Mouse (Mus musculus) stomach, postnatal 0 days (tissue): ENCODE measurements around the gene Mpig6b.

Source experiments
- CTCF ChIP-seq: IDR thresholded peaks from 2 replicates; pipeline ENCODE4 v1.5.1; 2016; ENCODE audit warnings: antibody characterized with exemption, low read depth, mild to moderate bottlenecking, moderate library complexity
- EP300 ChIP-seq: optimal IDR thresholded peaks from 2 replicates; pipeline ENCODE3; 2016; ENCODE audit warnings: antibody characterized with exemption

DNA sequence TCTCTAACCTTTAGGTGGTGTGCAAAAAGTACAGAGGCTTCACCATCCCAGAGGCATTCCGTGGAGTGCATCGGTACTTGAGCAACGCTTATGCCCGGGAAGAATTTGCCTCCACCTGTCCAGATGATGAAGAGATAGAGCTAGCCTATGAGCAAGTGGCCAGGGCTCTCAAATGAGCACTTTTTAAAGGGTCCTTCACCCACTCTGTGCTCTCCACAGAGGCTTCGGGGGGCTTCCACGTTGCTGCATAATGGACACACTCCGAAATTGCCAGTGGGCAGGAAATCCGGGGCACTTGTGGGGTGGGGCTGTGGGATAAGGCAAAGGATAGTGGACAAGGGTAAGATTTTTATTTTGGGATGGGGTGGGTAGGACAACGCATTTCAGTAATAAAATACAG, 7.7 kb downstream of the Mpig6b start:
- TF ChIP-seq CTCF (no peak), EP300 (no peak)
